Mouse (Mus musculus) kidney, adult 2 months (tissue): ENCODE results near the gene Hist1h2be. TPM values are rescaled to one million over a fixed set of nuclear protein-coding genes. Genes with fewer than 3 reads are reported as not detected.
"Not testable (repeated sequence)": the region's sequence is repeated elsewhere in the genome, so short reads cannot be mapped to it uniquely, and the experiment has no call there.

ENCODE experiments used
- DNase-seq: peaks from one replicate; pipeline ENCODE4 v3.0.0; 2021
- H3K27ac ChIP-seq: fragments of 200-500 bp; 2 replicates; pipeline ENCODE4 v1.5.1; 2012; ENCODE audit warnings: low read depth, low read length, control low read depth, inconsistent platforms; ENCODE audit not compliant: insufficient read depth
- H3K27me3 ChIP-seq: fragments of 200-500 bp; replicated peaks from 2 replicates; pipeline ENCODE4 v1.6.1; 2012; ENCODE audit warnings: mild to moderate bottlenecking, moderate library complexity, low read length, inconsistent platforms; ENCODE audit not compliant: control insufficient read depth, insufficient read depth
- H3K36me3 ChIP-seq: fragments of 200-500 bp; 2 replicates; pipeline ENCODE4 v1.6.1; 2012; ENCODE audit warnings: mild to moderate bottlenecking, moderate library complexity, low read length, inconsistent platforms; ENCODE audit not compliant: control insufficient read depth, insufficient read depth
- H3K4me1 ChIP-seq: fragments of 200-500 bp; 2 replicates; pipeline ENCODE4 v1.6.1; 2011; ENCODE audit warnings: low read length; ENCODE audit not compliant: control insufficient read depth, insufficient read depth
- H3K4me3 ChIP-seq: fragments of 200-500 bp; 2 replicates; pipeline ENCODE4 v1.5.1; 2011; ENCODE audit warnings: mild to moderate bottlenecking, low read depth, low read length, control low read depth; ENCODE audit not compliant: insufficient read depth
- CTCF ChIP-seq: fragments of 200-500 bp; conservative IDR thresholded peaks from 2 replicates; pipeline ENCODE4 v1.5.1; 2011; ENCODE audit warnings: low read depth, mild to moderate bottlenecking, control low read depth, low read length, moderate library complexity, mixed read lengths; ENCODE audit not compliant: insufficient read depth, insufficient read length
- POLR2A ChIP-seq: fragments of 200-500 bp; IDR thresholded peaks from one replicate; pipeline ENCODE4 v1.6.1; 2011; ENCODE audit warnings: low read depth, low read length, control low read depth
- WGBS: fragments of 180-500 bp; shearing (Covaris S2); methylation state at CpG from one replicate; pipeline ENCODE4 v1.1.7; 2018; 5-methylcytosine and 5-hydroxymethylcytosine counted together
- polyA plus RNA-seq: library from polyadenylated mRNA; depleted of rRNA; stranded (reverse); fragments of >200 nt; gene quantifications from 2 replicates; pipeline ENCODE4 v1.2.3, GENCODE M21; 2012

Hist1h2be gene
- polyA plus RNA-seq, 1 experiment, result 1.2 TPM

GRCm38 (mm10) chr13:23556906-23557305 is 64.0 kb downstream of the Hist1h2be start:
- Histone ChIP-seq H3K4me1 (no peaks in the 10 kb centered on the region), H3K27ac (no peak overlapping the region), H3K36me3 (no peaks in the 10 kb centered on the region), H3K4me3 (no peak overlapping the region), H3K27me3 (no peaks in the 10 kb centered on the region)
- DNase-seq, result no peak
- WGBS, result 71% methylated on average over 3 of the region's 3 CpGs
- no peak for TF ChIP-seq POLR2A
- TF ChIP-seq CTCF, result no peak

- peak; percentile 91 for DNase-seq
- Histone ChIP-seq H3K27ac (peak overlapping the region; percentile 84), H3K36me3 (no peaks in the 10 kb centered on the region), H3K4me1 (no peaks in the 10 kb centered on the region), H3K4me3 (peak overlapping the region; percentile 52), H3K27me3 (no peaks in the 10 kb centered on the region)
- WGBS, result under 1% methylated on average over 18 of the region's 18 CpGs
- TF ChIP-seq CTCF (no peak), POLR2A (no peak)
Observed at GRCm38 (mm10) chr13:23555839-23556416, 65.0 kb downstream of the Hist1h2be start.

DNA sequence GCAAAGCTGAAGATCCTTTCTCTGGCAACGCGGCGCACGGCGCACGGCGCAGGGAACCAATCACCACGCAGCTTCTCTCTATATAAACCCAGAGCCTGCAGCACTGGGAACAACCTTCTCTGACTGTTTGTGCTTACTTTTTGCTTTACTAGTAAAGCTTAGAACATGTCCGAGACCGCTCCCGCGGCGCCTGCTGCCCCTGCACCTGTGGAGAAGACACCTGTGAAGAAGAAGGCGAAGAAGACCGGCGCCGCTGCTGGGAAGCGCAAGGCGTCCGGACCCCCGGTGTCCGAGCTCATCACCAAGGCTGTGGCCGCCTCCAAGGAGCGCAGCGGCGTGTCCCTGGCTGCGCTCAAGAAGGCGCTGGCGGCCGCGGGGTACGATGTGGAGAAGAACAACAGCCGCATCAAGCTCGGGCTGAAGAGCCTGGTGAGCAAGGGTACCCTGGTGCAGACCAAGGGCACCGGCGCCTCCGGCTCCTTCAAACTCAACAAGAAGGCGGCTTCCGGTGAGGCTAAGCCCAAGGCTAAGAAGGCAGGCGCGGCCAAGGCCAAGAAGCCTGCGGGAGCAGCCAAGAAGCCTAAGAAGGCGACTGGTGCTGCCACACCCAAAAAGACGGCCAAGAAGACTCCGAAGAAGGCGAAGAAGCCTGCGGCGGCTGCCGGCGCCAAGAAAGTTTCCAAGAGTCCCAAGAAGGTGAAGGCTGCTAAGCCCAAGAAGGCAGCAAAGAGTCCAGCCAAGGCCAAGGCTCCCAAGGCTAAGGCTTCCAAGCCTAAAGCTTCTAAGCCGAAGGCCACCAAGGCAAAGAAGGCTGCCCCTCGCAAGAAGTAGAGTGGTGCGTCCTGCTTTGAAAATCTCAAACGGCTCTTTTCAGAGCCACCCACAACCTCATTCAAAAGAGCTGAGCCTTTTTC is 65.7 kb downstream of the Hist1h2be start:
- peak overlapping the region; percentile 52 for H3K4me3 ChIP-seq
- under 1% methylated on average over 54 of the region's 54 CpGs for WGBS
- DNase-seq, result peak; percentile 73
- peak; percentile 15 for TF ChIP-seq POLR2A
- no peak for TF ChIP-seq CTCF
- H3K27me3 ChIP-seq, result no peaks in the 10 kb centered on the region
- H3K27ac ChIP-seq, result peak overlapping the region; percentile 66; the same call in 1 of the 2 replicates
- no peaks in the 10 kb centered on the region for H3K36me3 ChIP-seq
- H3K4me1 ChIP-seq, result no peaks in the 10 kb centered on the region

GRCm38 (mm10) chr13:23554393-23554792 is 66.5 kb downstream of the Hist1h2be start:
- no peaks in the 10 kb centered on the region for H3K36me3 ChIP-seq
- no peak overlapping the region for H3K27ac ChIP-seq
- no peaks in the 10 kb centered on the region for H3K27me3 ChIP-seq
- TF ChIP-seq POLR2A (no peak), CTCF (no peak)
- DNase-seq, result no peak
- 18% methylated on average over 9 of the region's 9 CpGs for WGBS
- H3K4me1 ChIP-seq, result no peaks in the 10 kb centered on the region
- H3K4me3 ChIP-seq, result peak overlapping the region; percentile 52; the same call in 1 of the 2 replicates

- no peaks in the 10 kb centered on the region for H3K36me3 ChIP-seq
- H3K27me3 ChIP-seq, result no peaks in the 10 kb centered on the region
- H3K4me3 ChIP-seq, result no peak within 1 kb of the TSS
- no peak for TF ChIP-seq CTCF
- TF ChIP-seq POLR2A, result no peak
- no peaks in the 10 kb centered on the region for H3K4me1 ChIP-seq
- no peak within 1 kb of the TSS for H3K27ac ChIP-seq
- no peak for DNase-seq
Observed at GRCm38 (mm10) chr13:23552962-23553361, 68.0 kb downstream of the Hist1h2be start, which contains the start of gene Hist1h1d. TSS of gene Hist1h1d (plus strand) at chr13:23553262.

DNA sequence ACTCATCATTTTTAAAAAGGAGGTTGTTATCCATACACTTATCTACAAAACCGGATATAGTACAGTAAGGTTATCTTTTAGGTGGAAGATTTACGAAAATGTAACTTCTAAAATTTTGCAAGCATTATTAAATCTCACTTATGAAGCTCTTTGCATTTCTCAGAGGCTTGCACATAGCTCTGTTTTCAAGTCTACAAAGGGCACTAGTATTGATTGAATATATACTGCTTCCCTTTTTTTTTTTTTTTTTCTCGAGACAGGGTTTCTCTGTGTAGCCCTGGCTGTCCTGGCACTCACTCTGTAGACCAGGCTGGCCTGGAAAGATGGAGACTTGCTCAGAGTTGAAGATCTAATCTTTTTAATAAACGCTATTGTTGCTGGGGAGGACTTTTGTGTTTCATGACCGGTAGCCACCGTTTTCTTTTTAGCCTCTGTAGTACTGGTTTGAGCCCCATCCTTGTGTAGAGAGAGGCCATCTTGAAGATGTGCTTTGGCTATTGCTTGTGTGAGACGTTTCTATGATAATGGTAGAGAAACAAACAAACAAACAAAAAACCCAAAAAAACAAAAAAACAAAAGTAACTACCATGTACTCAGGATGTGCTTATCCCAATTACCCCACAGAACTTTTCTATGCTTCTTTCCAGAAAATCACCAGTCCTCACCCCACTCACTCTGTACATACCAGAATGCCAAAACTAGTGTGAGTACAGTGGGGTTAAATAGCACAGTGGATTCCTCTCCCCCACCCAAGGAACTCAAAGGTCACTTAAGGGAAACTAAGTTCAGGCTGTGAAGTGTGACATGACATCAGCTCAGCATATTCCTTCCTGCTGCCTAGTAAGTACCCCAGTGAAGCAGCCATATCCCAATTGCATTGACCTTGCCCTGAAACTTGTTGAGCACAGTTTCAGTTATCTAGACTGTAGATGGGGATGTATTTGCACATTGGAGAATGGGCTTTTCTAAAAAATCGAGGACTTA is 68.7 kb downstream of the Hist1h2be start:
- WGBS, result 55% methylated on average over 8 of the region's 8 CpGs
- no peak for TF ChIP-seq CTCF
- no peak for TF ChIP-seq POLR2A
- no peak overlapping the region; the same call in 1 of the 2 replicates for H3K4me3 ChIP-seq
- no peak for DNase-seq
- H3K27me3 ChIP-seq, result no peaks in the 10 kb centered on the region
- H3K4me1 ChIP-seq, result no peaks in the 10 kb centered on the region
- no peak overlapping the region for H3K27ac ChIP-seq
- H3K36me3 ChIP-seq, result no peaks in the 10 kb centered on the region

DNA sequence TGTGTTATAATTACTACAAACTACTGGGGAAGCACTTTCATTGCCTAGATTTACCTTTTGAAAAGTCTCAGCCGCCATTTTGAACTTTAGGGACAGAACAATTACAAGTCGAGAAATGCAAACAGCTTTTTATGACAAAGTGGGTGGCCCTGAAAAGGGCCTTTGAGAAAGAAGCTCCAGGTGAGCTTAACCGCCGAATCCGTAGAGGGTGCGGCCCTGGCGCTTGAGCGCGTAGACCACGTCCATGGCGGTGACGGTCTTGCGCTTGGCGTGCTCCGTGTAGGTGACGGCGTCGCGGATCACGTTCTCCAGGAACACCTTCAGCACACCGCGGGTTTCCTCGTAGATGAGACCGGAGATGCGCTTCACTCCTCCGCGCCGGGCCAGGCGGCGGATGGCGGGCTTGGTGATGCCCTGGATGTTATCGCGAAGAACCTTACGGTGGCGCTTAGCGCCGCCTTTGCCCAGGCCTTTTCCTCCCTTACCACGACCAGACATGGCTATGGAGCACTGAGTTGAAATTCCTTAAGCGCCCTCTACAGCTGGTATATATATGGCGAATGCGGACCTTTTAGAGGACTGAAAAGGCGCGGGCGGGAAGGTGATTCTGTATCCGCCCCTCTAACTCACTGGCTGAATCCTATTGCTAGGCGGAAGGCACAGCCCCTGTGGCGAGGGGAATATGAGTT is 69.6 kb downstream of the Hist1h2be start, which contains the start of gene Hist1h4f:
Gene Hist1h4f (minus strand): TSS at position 503 of the 689 bp plus-strand sequence.
- DNase-seq, result peak; percentile 88
- not testable (repeated sequence) for H3K27ac ChIP-seq, H3K36me3 ChIP-seq, H3K27me3 ChIP-seq, H3K4me1 ChIP-seq
- 1% methylated on average over 47 of the region's 47 CpGs for WGBS
- peak within 1 kb of the TSS; percentile 59 for H3K4me3 ChIP-seq
- TF ChIP-seq CTCF, result 0 out of 2 replicates have a peak, but pooled peaks have one; percentile 31
